Mouse (Mus musculus): ENCODE data around the gene Teddm2.

DNA sequence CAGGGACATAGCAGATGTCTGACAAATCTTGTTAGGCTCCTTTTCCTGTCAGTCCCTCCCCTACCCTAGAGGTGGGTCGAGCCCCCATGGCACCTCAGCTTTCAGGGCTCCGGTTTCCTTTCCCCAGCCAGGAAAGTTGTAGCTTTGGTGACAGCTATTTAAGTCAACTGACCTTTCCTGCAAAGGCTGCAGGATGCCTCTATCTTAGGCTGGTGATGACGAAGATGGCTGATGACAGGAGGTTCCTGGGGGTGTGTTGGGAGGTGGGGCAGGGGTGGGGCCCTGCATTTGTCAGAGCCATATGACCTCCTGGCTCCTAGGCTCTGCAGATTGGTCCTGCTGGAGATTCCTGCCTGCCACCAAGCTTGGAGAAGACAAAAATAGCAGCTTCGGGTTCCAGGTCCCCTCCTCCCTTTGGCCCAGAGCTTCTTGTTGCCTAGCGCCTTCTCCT is 22.6 kb upstream of the Teddm2 start:
- TF ChIP-seq CTCF (IDR thresholded peaks at IDR 0.05; ENCODE audit: control insufficient read depth, insufficient read depth, insufficient replicate concordance, low read depth, low read length) (no peak), POLR2A (IDR thresholded peaks at IDR 0.05; ENCODE audit: control insufficient read depth, low read depth, low read length) (no peak)

Data from testis, adult 2 months (tissue).